Mouse (Mus musculus): ENCODE results near the gene Fbxw8. TPM values are rescaled to one million over a fixed set of nuclear protein-coding genes. Genes with fewer than 3 reads are reported as not detected.

Gene Fbxw8
- polyA plus RNA-seq, 1 experiment from 2014 or later: 12.7 TPM

DNA sequence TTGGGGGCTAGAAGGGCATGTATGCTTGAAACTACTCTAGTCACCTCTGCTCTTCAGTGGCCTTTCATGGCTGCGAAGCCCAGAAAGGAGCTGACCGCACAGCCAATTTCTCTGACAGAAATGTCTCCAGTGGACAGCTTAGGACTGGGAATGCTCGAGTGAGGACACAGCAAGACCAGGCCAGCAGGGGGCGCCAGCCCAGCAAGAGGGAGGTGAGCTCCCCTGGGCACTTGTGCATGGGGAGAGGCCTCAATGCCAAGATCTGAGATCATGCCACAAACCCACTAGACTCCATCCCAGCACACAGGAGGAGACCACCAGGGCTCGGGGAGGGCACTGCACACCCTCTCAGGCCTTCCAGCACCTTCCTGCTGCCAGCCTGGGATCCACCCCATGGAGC lies 88.4 kb downstream of the Fbxw8 start:
- H3K27ac ChIP-seq: no peak overlapping the region
- H3K36me3 ChIP-seq (ENCODE audit: inconsistent target): peaks cover 24% of the 10 kb centered on the region
- 68% methylated on average over 5 of the region's 5 CpGs for WGBS (ENCODE audit: missing documents)
- H3K79me2 ChIP-seq (ENCODE audit: inconsistent target): no peaks in the 10 kb centered on the region
- no peak overlapping the region for H3K4me3 ChIP-seq (ENCODE audit: inconsistent target)

- no peaks in the 10 kb centered on the region for H3K79me2 ChIP-seq (ENCODE audit: inconsistent target)
- no peak overlapping the region for H3K27ac ChIP-seq
- H3K4me3 ChIP-seq (ENCODE audit: inconsistent target): no peak overlapping the region
- H3K36me3 ChIP-seq (ENCODE audit: inconsistent target): peaks cover 24% of the 10 kb centered on the region
- WGBS (ENCODE audit: missing documents): 95% methylated on average over 19 of the region's 19 CpGs
Measured at GRCm38 (mm10) chr5:118065516-118066255, 89.6 kb downstream of the Fbxw8 start.

- WGBS (ENCODE audit: missing documents): 94% methylated on average over 10 of the region's 10 CpGs
- no peak overlapping the region for H3K27ac ChIP-seq
- no peak overlapping the region for H3K4me3 ChIP-seq (ENCODE audit: inconsistent target)
- H3K79me2 ChIP-seq (ENCODE audit: inconsistent target): no peaks in the 10 kb centered on the region
- H3K36me3 ChIP-seq (ENCODE audit: inconsistent target): peaks cover 19% of the 10 kb centered on the region; the same call in 1 of the 2 replicates
Measured at GRCm38 (mm10) chr5:118064284-118064901, 90.9 kb downstream of the Fbxw8 start.

DNA sequence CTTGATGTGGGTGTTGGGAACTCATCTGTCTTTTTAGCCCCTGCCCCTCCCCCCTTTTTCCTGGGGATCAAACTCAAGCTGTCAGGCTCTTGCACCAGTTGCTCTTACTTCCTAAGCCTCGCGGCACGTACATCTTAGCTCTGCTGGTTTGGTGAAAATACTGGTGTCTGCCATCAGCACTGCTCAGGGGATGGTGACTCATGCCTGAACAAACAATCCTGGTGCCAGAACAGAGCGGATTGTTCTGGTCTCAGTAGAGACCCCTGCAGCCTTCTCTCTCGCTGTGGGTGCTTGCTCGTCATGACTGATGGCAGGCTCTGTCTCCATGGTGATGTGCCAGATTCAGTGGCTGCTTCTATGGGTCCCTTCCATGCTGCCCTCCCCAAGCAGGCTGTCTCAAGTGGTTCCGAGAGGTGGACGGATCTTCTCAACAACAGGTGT lies 92.1 kb downstream of the Fbxw8 start:
- WGBS (ENCODE audit: missing documents): 91% methylated on average over 8 of the region's 8 CpGs
- no peak overlapping the region for H3K4me3 ChIP-seq (ENCODE audit: inconsistent target)
- no peaks in the 10 kb centered on the region for H3K79me2 ChIP-seq (ENCODE audit: inconsistent target)
- H3K36me3 ChIP-seq (ENCODE audit: inconsistent target): peaks cover 12% of the 10 kb centered on the region; the same call in 1 of the 2 replicates
- no peak overlapping the region for H3K27ac ChIP-seq

GRCm38 (mm10) chr5:118061391-118061790 lies 93.9 kb downstream of the Fbxw8 start:
- H3K27ac ChIP-seq: no peak overlapping the region
- peaks cover 4% of the 10 kb centered on the region; the same call in 1 of the 2 replicates for H3K36me3 ChIP-seq (ENCODE audit: inconsistent target)
- H3K79me2 ChIP-seq (ENCODE audit: inconsistent target): no peaks in the 10 kb centered on the region
- 94% methylated on average over 18 of the region's 18 CpGs for WGBS (ENCODE audit: missing documents)
- H3K4me3 ChIP-seq (ENCODE audit: inconsistent target): no peak overlapping the region

DNA sequence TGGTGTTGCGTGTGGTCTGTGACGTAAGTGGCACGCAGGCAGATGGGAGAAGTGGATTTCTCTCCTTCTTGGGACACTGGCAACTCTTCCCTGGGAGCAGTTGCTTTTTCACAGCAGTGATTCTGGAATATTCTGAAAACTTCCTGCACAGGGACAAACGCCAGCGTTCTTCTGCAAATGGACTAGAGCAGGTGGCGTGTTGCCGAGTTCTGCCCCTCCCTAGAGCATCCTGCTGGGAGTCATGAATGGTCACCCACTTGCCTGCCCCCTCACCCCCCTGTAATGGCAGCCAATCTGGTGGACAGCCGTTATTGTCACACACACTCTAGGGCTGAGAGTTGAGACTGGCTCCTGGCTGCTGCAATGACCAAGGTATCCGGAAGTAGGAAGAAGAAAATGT lies 95.6 kb downstream of the Fbxw8 start:
- no peak overlapping the region for H3K27ac ChIP-seq
- H3K4me3 ChIP-seq (ENCODE audit: inconsistent target): no peak overlapping the region
- no peaks in the 10 kb centered on the region for H3K79me2 ChIP-seq (ENCODE audit: inconsistent target)
- 0 out of 2 replicates have a peak, but pooled peaks cover 3% of the 10 kb centered on the region for H3K36me3 ChIP-seq (ENCODE audit: inconsistent target)
- 89% methylated on average over 9 of the region's 9 CpGs for WGBS (ENCODE audit: missing documents)

DNA sequence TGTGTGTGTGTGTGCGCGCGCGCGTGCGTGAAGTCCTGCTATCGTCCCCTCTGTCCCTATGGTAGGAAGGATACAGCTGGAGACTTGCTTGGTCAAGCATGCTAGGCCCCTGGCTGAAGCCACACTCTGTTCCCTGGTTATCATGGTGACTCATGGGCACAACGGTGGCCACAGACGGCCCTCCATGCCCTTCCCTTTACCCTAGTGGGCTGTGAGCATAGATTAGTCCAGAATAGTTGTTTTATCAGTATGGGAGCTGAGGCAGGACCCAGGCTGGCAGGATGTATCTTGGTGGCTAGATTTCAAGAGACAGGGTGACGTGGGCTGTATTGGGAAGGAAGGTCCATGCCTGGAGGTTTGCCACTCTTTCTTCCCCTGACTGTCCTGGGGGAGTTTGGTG lies 96.4 kb downstream of the Fbxw8 start:
- H3K4me3 ChIP-seq (ENCODE audit: inconsistent target): no peak overlapping the region
- WGBS (ENCODE audit: missing documents): 92% methylated on average over 9 of the region's 10 CpGs
- H3K36me3 ChIP-seq (ENCODE audit: inconsistent target): no peaks in the 10 kb centered on the region
- no peak overlapping the region for H3K27ac ChIP-seq
- no peaks in the 10 kb centered on the region for H3K79me2 ChIP-seq (ENCODE audit: inconsistent target)

GRCm38 (mm10) chr5:118057508-118058111 lies 97.7 kb downstream of the Fbxw8 start:
- WGBS (ENCODE audit: missing documents): 43% methylated on average over 8 of the region's 8 CpGs
- no peaks in the 10 kb centered on the region for H3K79me2 ChIP-seq (ENCODE audit: inconsistent target)
- no peak overlapping the region for H3K4me3 ChIP-seq (ENCODE audit: inconsistent target)
- no peak overlapping the region for H3K27ac ChIP-seq
- no peaks in the 10 kb centered on the region for H3K36me3 ChIP-seq (ENCODE audit: inconsistent target)

DNA sequence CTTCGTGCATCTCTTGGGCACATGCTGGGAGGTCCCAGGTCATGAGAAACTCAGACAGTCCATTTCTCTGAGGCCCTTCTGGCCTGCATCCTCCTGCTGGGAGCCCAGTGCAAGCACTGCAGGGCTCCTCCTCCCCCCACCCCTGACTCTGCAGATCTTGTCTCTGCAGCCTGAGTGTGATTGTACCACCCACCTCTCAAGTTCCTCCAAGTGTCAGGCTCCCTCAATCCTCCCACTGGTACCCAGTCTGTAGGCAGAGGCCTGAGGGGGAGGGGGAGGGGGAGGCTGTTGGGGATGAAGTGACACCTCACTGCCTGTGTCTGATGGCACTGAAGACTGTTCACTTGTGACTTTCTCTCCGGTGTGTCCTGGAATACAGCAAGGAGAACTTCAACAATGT lies 102.1 kb downstream of the Fbxw8 start:
- Histone ChIP-seq H3K4me3 (ENCODE audit: inconsistent target) (no peak overlapping the region), H3K27ac (no peak overlapping the region), H3K79me2 (ENCODE audit: inconsistent target) (no peaks in the 10 kb centered on the region), H3K36me3 (ENCODE audit: inconsistent target) (no peaks in the 10 kb centered on the region)
- 95% methylated on average over 2 of the region's 2 CpGs for WGBS (ENCODE audit: missing documents)

GRCm38 (mm10) chr5:118051981-118052662 lies 103.1 kb downstream of the Fbxw8 start:
- no peaks in the 10 kb centered on the region for H3K36me3 ChIP-seq (ENCODE audit: inconsistent target)
- WGBS (ENCODE audit: missing documents): 92% methylated on average over 8 of the region's 8 CpGs
- no peak overlapping the region for H3K27ac ChIP-seq
- H3K4me3 ChIP-seq (ENCODE audit: inconsistent target): no peak overlapping the region
- H3K79me2 ChIP-seq (ENCODE audit: inconsistent target): no peaks in the 10 kb centered on the region

- WGBS (ENCODE audit: missing documents): 54% methylated on average over 4 of the region's 4 CpGs
- H3K79me2 ChIP-seq (ENCODE audit: inconsistent target): no peaks in the 10 kb centered on the region
- no peak overlapping the region for H3K4me3 ChIP-seq (ENCODE audit: inconsistent target)
- no peaks in the 10 kb centered on the region for H3K36me3 ChIP-seq (ENCODE audit: inconsistent target)
- no peak overlapping the region for H3K27ac ChIP-seq
Measured at GRCm38 (mm10) chr5:118050743-118051142, 104.5 kb downstream of the Fbxw8 start.

- Histone ChIP-seq H3K79me2 (ENCODE audit: inconsistent target) (no peaks in the 10 kb centered on the region), H3K4me3 (ENCODE audit: inconsistent target) (no peak overlapping the region), H3K36me3 (ENCODE audit: inconsistent target) (no peaks in the 10 kb centered on the region), H3K27ac (no peak overlapping the region)
- WGBS (ENCODE audit: missing documents): 13% methylated on average over 5 of the region's 5 CpGs
Measured at GRCm38 (mm10) chr5:118048928-118049327, 106.3 kb downstream of the Fbxw8 start.

DNA sequence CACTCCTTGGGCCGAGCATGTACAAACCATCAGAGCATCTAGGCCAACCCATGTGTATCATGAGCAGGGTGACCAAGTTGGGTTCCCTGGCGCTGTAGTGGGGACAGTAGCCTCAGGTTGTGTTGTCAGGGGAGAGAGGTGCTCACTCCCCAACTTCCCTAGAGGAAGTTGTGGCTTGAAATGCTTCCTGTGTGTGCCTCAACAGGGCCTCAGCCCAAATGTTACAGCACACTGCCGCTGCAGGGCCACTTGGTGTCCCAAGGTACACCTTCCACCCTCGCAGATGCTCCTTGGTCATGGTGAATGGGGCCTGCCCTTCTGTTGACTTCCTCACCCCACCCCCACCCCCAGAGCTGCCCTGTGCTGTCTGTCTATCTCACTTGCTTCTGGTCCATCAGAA lies 106.9 kb downstream of the Fbxw8 start:
- WGBS (ENCODE audit: missing documents): 15% methylated on average over 4 of the region's 4 CpGs
- H3K79me2 ChIP-seq (ENCODE audit: inconsistent target): no peaks in the 10 kb centered on the region
- H3K4me3 ChIP-seq (ENCODE audit: inconsistent target): no peak overlapping the region
- no peak overlapping the region for H3K27ac ChIP-seq
- no peaks in the 10 kb centered on the region for H3K36me3 ChIP-seq (ENCODE audit: inconsistent target)

GRCm38 (mm10) chr5:118047091-118047757 lies 108.0 kb downstream of the Fbxw8 start:
- no peaks in the 10 kb centered on the region for H3K79me2 ChIP-seq (ENCODE audit: inconsistent target)
- no peak overlapping the region for H3K27ac ChIP-seq
- 78% methylated on average over 14 of the region's 14 CpGs for WGBS (ENCODE audit: missing documents)
- H3K4me3 ChIP-seq (ENCODE audit: inconsistent target): no peak overlapping the region
- H3K36me3 ChIP-seq (ENCODE audit: inconsistent target): no peaks in the 10 kb centered on the region
